Mouse (Mus musculus): ENCODE data around the gene Mydgf.

DNA sequence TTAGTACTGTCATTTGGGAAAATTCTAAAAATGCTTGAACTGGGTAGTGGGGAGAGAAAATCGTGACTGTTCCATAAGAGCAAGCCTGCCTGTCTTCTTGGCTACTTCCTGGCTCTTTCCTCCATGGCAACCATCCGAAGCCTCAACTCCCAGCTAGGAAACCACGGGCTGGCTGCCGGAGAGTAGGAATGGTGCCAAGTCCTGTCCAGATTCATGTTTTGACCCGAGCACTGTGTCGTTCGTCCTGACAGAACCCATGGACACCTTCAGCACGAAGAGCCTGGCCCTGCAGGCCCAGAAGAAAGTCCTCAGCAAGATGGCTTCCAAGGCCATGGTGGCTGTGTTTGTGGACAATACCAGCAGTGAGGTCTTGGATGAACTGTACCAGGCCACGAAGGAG is 12.3 kb downstream of the Mydgf start:
- no peak for TF ChIP-seq CTCF (IDR thresholded peaks at IDR 0.05; ENCODE audit: extremely low read depth, insufficient read length, insufficient replicate concordance, low read depth, low read length)
- TF ChIP-seq POLR2A (IDR thresholded peaks at IDR 0.05; ENCODE audit: low read depth, low read length): no peak
